In genomic region chr15:88290740-88291363, GRCm38 (mm10) we compare ENCODE assay signal across 20 mouse cellular contexts.
A peak's percentile ranks its signal among the peaks of the same experiment; 100 is the strongest.
DNase-seq lines count a peak whose midpoint lies in the region; ATAC-seq and TF ChIP-seq lines count a peak whose summit lies in the region.
"Had no signal": no experiment of that assay in that cellular context is flagged by ENCODE, and none has a peak within 500 bp of the region (broad histone marks: within the 10 kb centered on the region; RNA-seq: fewer than 3 reads in every experiment).

No protein-coding gene starts in this region.

- 14% methylated on average over 20 of the region's 20 CpGs for WGBS in midbrain, embryonic 13.5 days
- WGBS in midbrain, embryonic 11.5 days = 20% methylated on average over 20 of the region's 20 CpGs
- 10% methylated on average over 20 of the region's 20 CpGs for WGBS in forebrain, embryonic 15.5 days
- 13% methylated on average over 20 of the region's 20 CpGs for WGBS in midbrain, embryonic 14.5 days

- no peaks in the 10 kb centered on the region for H3K27me3 ChIP-seq in midbrain, embryonic 13.5 days
- no peaks in the 10 kb centered on the region for H3K27me3 ChIP-seq in midbrain, embryonic 11.5 days (ENCODE audit: control insufficient read depth, insufficient read depth, low read length)
- no peaks in the 10 kb centered on the region for H3K27me3 ChIP-seq in forebrain, embryonic 15.5 days
- no peaks in the 10 kb centered on the region for H3K27me3 ChIP-seq in midbrain, embryonic 14.5 days (ENCODE audit: control insufficient read depth, insufficient read depth, low read length)

- no peak for DNase-seq in midbrain, embryonic 11.5 days (ENCODE audit: low spot score, missing footprints)
- DNase-seq in midbrain, embryonic 14.5 days = peak; percentile 71
- peak; percentile 16 for DNase-seq in telencephalon, adult 2 months (ENCODE audit: low read depth, low spot score)
- DNase-seq in gastrocnemius, adult 2 months = no peak
- DNase-seq: adrenal gland, postnatal 10 days; gastrocnemius, postnatal 10 days; heart, postnatal 14 days; kidney, postnatal 25 days; left cerebral cortex, postnatal 4 days; spleen, adult 18-20 months had no signal

- peak; percentile 73; the same call in 1 of the 2 replicates for ATAC-seq in midbrain, embryonic 13.5 days
- no peak for ATAC-seq in midbrain, embryonic 11.5 days (ENCODE audit: low FRiP score)
- ATAC-seq in forebrain, embryonic 15.5 days (replicated peaks) = peak; percentile 78
- no peak for ATAC-seq in midbrain, embryonic 14.5 days (ENCODE audit: low FRiP score, low TSS enrichment)
- ATAC-seq in frontal cortex, adult (ENCODE audit: low TSS enrichment) = no peak
- ATAC-seq: CD4-positive, CD25-positive, alpha-beta regulatory T cell, adult 4 months; intestine, embryonic 16.5 days had no signal

- peaks cover 12% of the 10 kb centered on the region; the same call in 1 of the 2 replicates for H3K4me1 ChIP-seq in midbrain, embryonic 13.5 days (replicated peaks)
- no peaks in the 10 kb centered on the region for H3K4me1 ChIP-seq in midbrain, embryonic 11.5 days (ENCODE audit: control insufficient read depth, insufficient read depth, low read length)
- H3K4me1 ChIP-seq in forebrain, embryonic 15.5 days = peaks cover 15% of the 10 kb centered on the region
- 0 out of 2 replicates have a peak, but pooled peaks cover 6% of the 10 kb centered on the region for H3K4me1 ChIP-seq in midbrain, embryonic 14.5 days (ENCODE audit: control insufficient read depth, insufficient read depth, low read length)
- H3K4me1 ChIP-seq: embryonic facial prominence, embryonic 12.5 days; heart, embryonic 10.5 days; lung, embryonic 15.5 days; stomach, embryonic 15.5 days had no signal

- H3K9me3 ChIP-seq in midbrain, embryonic 13.5 days = no peaks in the 10 kb centered on the region
- H3K9me3 ChIP-seq in midbrain, embryonic 11.5 days (ENCODE audit: control insufficient read depth, low read length) = no peaks in the 10 kb centered on the region
- no peaks in the 10 kb centered on the region for H3K9me3 ChIP-seq in forebrain, embryonic 15.5 days
- H3K9me3 ChIP-seq in midbrain, embryonic 14.5 days (ENCODE audit: control insufficient read depth, low read length) = no peaks in the 10 kb centered on the region
- H3K9me3 ChIP-seq: embryonic facial prominence, embryonic 12.5 days; heart, embryonic 10.5 days; lung, embryonic 15.5 days; stomach, embryonic 15.5 days had no signal

- no peak for TF ChIP-seq CTCF in gastrocnemius, adult 2 months (IDR thresholded peaks at IDR 0.05)

- no peak overlapping the region for H3K27ac ChIP-seq in midbrain, embryonic 13.5 days
- H3K27ac ChIP-seq in midbrain, embryonic 11.5 days (ENCODE audit: low read depth, low read length) = no peak overlapping the region
- peak overlapping the region; percentile 28 for H3K27ac ChIP-seq in forebrain, embryonic 15.5 days (replicated peaks)
- H3K27ac ChIP-seq in midbrain, embryonic 14.5 days (replicated peaks; ENCODE audit: low read depth, low read length) = no peak overlapping the region
- H3K27ac ChIP-seq in gastrocnemius, adult 2 months = no peak overlapping the region
- H3K27ac ChIP-seq: embryonic facial prominence, embryonic 12.5 days; heart, embryonic 10.5 days; lung, embryonic 15.5 days; stomach, embryonic 15.5 days had no signal

- no peaks in the 10 kb centered on the region for H3K36me3 ChIP-seq in midbrain, embryonic 13.5 days
- no peaks in the 10 kb centered on the region for H3K36me3 ChIP-seq in midbrain, embryonic 11.5 days (ENCODE audit: control insufficient read depth, insufficient read depth, low read length)
- no peaks in the 10 kb centered on the region for H3K36me3 ChIP-seq in forebrain, embryonic 15.5 days
- no peaks in the 10 kb centered on the region for H3K36me3 ChIP-seq in midbrain, embryonic 14.5 days (ENCODE audit: control insufficient read depth, insufficient read depth, low read length)
- H3K36me3 ChIP-seq: embryonic facial prominence, embryonic 12.5 days; heart, embryonic 10.5 days; lung, embryonic 15.5 days; stomach, embryonic 15.5 days had no signal

- intact Hi-C loops in gastrocnemius, adult 2 months (cut with DNase I) = no loop called here

- H3K4me2 ChIP-seq in midbrain, embryonic 13.5 days (replicated peaks) = peak overlapping the region; percentile 44
- no peak overlapping the region for H3K4me2 ChIP-seq in midbrain, embryonic 11.5 days
- H3K4me2 ChIP-seq in forebrain, embryonic 15.5 days (replicated peaks) = peak overlapping the region; percentile 38
- H3K4me2 ChIP-seq in midbrain, embryonic 14.5 days (ENCODE audit: low read length) = peak overlapping the region; percentile 28
- H3K4me2 ChIP-seq: embryonic facial prominence, embryonic 12.5 days; liver, embryonic 11.5 days; lung, embryonic 15.5 days; stomach, embryonic 15.5 days had no signal

- H3K9ac ChIP-seq in midbrain, embryonic 13.5 days (replicated peaks) = peak overlapping the region; percentile 51
- no peak overlapping the region for H3K9ac ChIP-seq in midbrain, embryonic 11.5 days (ENCODE audit: low read length)
- H3K9ac ChIP-seq in forebrain, embryonic 15.5 days (replicated peaks) = no peak overlapping the region
- no peak overlapping the region for H3K9ac ChIP-seq in midbrain, embryonic 14.5 days (replicated peaks; ENCODE audit: low read length)
- H3K9ac ChIP-seq: embryonic facial prominence, embryonic 12.5 days; lung, embryonic 15.5 days; stomach, embryonic 15.5 days had no signal

- H3K4me3 ChIP-seq in midbrain, embryonic 13.5 days (replicated peaks) = 0 out of 2 replicates have a peak overlapping the region, but pooled peaks have one; percentile 5
- H3K4me3 ChIP-seq in midbrain, embryonic 11.5 days (ENCODE audit: low read depth, low read length) = no peak overlapping the region
- H3K4me3 ChIP-seq in forebrain, embryonic 15.5 days = 0 out of 2 replicates have a peak overlapping the region, but pooled peaks have one; percentile 11
- no peak overlapping the region for H3K4me3 ChIP-seq in midbrain, embryonic 14.5 days (replicated peaks; ENCODE audit: low read depth, low read length)
- H3K4me3 ChIP-seq in gastrocnemius, adult 2 months = no peak overlapping the region
- H3K4me3 ChIP-seq: embryonic facial prominence, embryonic 12.5 days; heart, embryonic 10.5 days; lung, embryonic 15.5 days; stomach, embryonic 15.5 days had no signal

Comparison
In these comparisons a context has a peak if more than half of its experiments do, and no peak if none do; other contexts are left out.
1. ATAC-seq: peak in midbrain, embryonic 13.5 days (single experiment) and forebrain, embryonic 15.5 days (single experiment); none in midbrain, embryonic 11.5 days (single experiment), midbrain, embryonic 14.5 days (single experiment) and frontal cortex, adult (single experiment).
2. H3K4me3 ChIP-seq: peak in midbrain, embryonic 13.5 days (single experiment) and forebrain, embryonic 15.5 days (single experiment); none in midbrain, embryonic 11.5 days (single experiment), midbrain, embryonic 14.5 days (single experiment) and gastrocnemius, adult 2 months (single experiment).
3. DNase-seq: peak in midbrain, embryonic 14.5 days (single experiment) and telencephalon, adult 2 months (single experiment); none in midbrain, embryonic 11.5 days (single experiment) and gastrocnemius, adult 2 months (single experiment).